Mouse (Mus musculus) myocyte (in vitro differentiated cells): ENCODE data around the gene Sco1. TPM values are rescaled to one million over a fixed set of nuclear protein-coding genes. Genes with fewer than 3 reads are reported as not detected.

Source experiments
- H3K27me3 ChIP-seq: one replicate; pipeline ENCODE4 v1.6.1; 2011; ENCODE audit not compliant: control insufficient read depth, insufficient read depth, insufficient read length
- H3K36me3 ChIP-seq: one replicate; pipeline ENCODE4 v1.6.1; 2011; ENCODE audit not compliant: control insufficient read depth, insufficient read depth
- H3K4me2 ChIP-seq: one replicate; pipeline ENCODE4 v1.6.1; 2011; ENCODE audit warnings: low read depth, control low read depth
- H3K4me3 ChIP-seq: one replicate; pipeline ENCODE4 v1.5.1; 2011; ENCODE audit warnings: mild to moderate bottlenecking, control low read depth, moderate library complexity
- H3K79me2 ChIP-seq: one replicate; pipeline ENCODE4 v1.6.1; 2011; ENCODE audit not compliant: control insufficient read depth, insufficient read depth
- H3ac ChIP-seq: one replicate; pipeline ENCODE4 v1.6.1; 2011; ENCODE audit not compliant: control insufficient read depth, insufficient read length
- CEBPB ChIP-seq: IDR thresholded peaks from 2 replicates; pipeline ENCODE4 v1.6.1; 2011; ENCODE audit warnings: mild to moderate bottlenecking, moderate library complexity; ENCODE audit not compliant: poor library complexity, insufficient read depth, severe bottlenecking
- E2F4 ChIP-seq: IDR thresholded peaks from one replicate; pipeline ENCODE4 v1.6.1; 2011; ENCODE audit warnings: mild to moderate bottlenecking, control low read depth, moderate library complexity; ENCODE audit not compliant: insufficient read depth
- MAX ChIP-seq: IDR thresholded peaks from one replicate; pipeline ENCODE4 v1.6.1; 2011; ENCODE audit warnings: low read depth, mild to moderate bottlenecking, control low read depth
- MYOD1 ChIP-seq, 3 experiments: IDR thresholded peaks; one replicate each; pipeline ENCODE4 v1.6.1; 2011; ENCODE audit warnings: control low read depth in 2 of 3, low read depth in 2 of 3, mild to moderate bottlenecking in 2 of 3, moderate library complexity in 1 of 3; ENCODE audit not compliant: insufficient read length in 2 of 3, control insufficient read depth in 1 of 3
- MYOG ChIP-seq, 3 experiments: IDR thresholded peaks; one replicate each; pipeline ENCODE4 v1.6.1; 2011; ENCODE audit warnings: control low read depth in 2 of 3, low read depth in 2 of 3, mild to moderate bottlenecking in 2 of 3; ENCODE audit not compliant: insufficient read length in 2 of 3, control insufficient read depth in 1 of 3, insufficient read depth in 1 of 3
- POLR2A ChIP-seq: IDR thresholded peaks from one replicate; pipeline ENCODE4 v1.6.1; 2011; ENCODE audit warnings: low read depth, mild to moderate bottlenecking, control low read depth, moderate library complexity; ENCODE audit not compliant: insufficient read length
- POLR2AphosphoS2 ChIP-seq: IDR thresholded peaks from one replicate; pipeline ENCODE4 v1.6.1; 2011; ENCODE audit warnings: low read depth, control low read depth; ENCODE audit not compliant: insufficient read length
- REST ChIP-seq: IDR thresholded peaks from one replicate; pipeline ENCODE4 v1.6.1; 2011; ENCODE audit warnings: mild to moderate bottlenecking, control low read depth, moderate library complexity; ENCODE audit not compliant: insufficient read depth, insufficient read length
- SRF ChIP-seq: IDR thresholded peaks from one replicate; pipeline ENCODE4 v1.6.1; 2011; ENCODE audit warnings: low read depth; ENCODE audit not compliant: control insufficient read depth, insufficient read length
- TCF12 ChIP-seq: IDR thresholded peaks from one replicate; pipeline ENCODE4 v1.6.1; 2011; ENCODE audit warnings: mild to moderate bottlenecking, control low read depth; ENCODE audit not compliant: poor library complexity, insufficient read depth, severe bottlenecking
- TCF3 ChIP-seq: IDR thresholded peaks from one replicate; pipeline ENCODE4 v1.6.1; 2011; ENCODE audit warnings: low read depth, control low read depth; ENCODE audit not compliant: insufficient read length
- USF1 ChIP-seq: IDR thresholded peaks from one replicate; pipeline ENCODE4 v1.6.1; 2011; ENCODE audit warnings: low read depth, mild to moderate bottlenecking, control low read depth, moderate library complexity
- polyA plus RNA-seq: library from polyadenylated mRNA; unstranded; fragments of >200 nt; fragmentation: generic; extraction: Trizol; gene quantifications from one replicate; pipeline ENCODE4 v1.2.1, GENCODE M21; 2012; ENCODE audit warnings: missing spikeins

The Sco1 gene
- polyA plus RNA-seq, 1 experiment, result 14.7 TPM

DNA sequence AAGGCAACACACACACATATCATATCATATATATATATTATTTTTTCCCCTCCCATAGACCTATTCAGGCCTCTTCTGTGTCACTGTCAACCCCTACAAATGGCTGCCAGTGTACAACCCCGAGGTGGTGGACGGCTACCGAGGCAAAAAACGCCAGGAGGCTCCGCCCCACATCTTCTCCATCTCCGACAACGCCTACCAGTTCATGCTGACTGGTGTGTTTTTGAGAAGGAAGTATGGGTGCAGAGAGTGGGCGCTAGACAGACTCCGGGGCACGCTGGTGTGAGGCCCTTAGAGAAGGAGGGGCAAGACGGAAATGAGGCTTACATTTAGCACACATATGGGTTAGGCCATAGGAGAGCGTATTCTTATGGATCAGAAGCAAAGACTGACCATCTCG lies 30.3 kb downstream of the Sco1 start:
- no peak for TF ChIP-seq REST
- TF ChIP-seq POLR2A, result peak; percentile 30
- TF ChIP-seq POLR2AphosphoS2, result peak; percentile 57
- TF ChIP-seq CEBPB, result no peak
- TF ChIP-seq MAX, result no peak
- no peak for TF ChIP-seq TCF12
- H3K27me3 ChIP-seq, result no peaks in the 10 kb centered on the region
- H3ac ChIP-seq, result no peak overlapping the region
- H3K4me2 ChIP-seq, result peak overlapping the region; percentile 62
- H3K4me3 ChIP-seq, result peak overlapping the region; percentile 43
- no peaks in the 10 kb centered on the region for H3K36me3 ChIP-seq
- no peaks in the 10 kb centered on the region for H3K79me2 ChIP-seq

DNA sequence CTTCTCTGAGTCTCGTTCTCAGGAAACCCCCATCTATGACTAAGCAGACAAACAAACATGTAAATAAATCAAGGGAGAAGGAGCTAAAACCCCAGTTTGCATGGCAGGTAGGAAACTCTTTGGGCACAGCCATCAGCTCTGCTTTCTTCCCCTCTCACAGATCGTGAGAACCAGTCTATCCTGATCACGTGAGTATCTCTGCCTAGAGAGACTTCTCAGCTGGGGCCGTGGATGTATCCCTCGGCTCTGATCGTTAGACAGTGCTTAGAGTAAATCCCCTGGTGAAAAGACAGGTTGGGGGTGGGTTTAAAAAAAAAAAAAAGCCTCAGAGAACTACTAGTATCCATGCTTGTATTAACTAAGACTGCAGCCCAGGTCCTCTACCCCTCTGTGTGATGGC lies 30.8 kb downstream of the Sco1 start:
- no peak for TF ChIP-seq MYOG (IDR thresholded peaks at IDR 0.05; ENCODE audit: control insufficient read depth in 1 of 3, insufficient read depth in 1 of 3, insufficient read length in 2 of 3, low read depth in 2 of 3)
- TF ChIP-seq SRF, result no peak
- no peak for TF ChIP-seq POLR2A
- no peak for TF ChIP-seq MAX
- TF ChIP-seq E2F4, result no peak
- no peak for TF ChIP-seq TCF12
- H3K4me3 ChIP-seq, result peak overlapping the region; percentile 43
- H3K4me2 ChIP-seq, result peak overlapping the region; percentile 62
- no peaks in the 10 kb centered on the region for H3K27me3 ChIP-seq
- no peaks in the 10 kb centered on the region for H3K36me3 ChIP-seq
- H3ac ChIP-seq, result no peak overlapping the region
- no peaks in the 10 kb centered on the region for H3K79me2 ChIP-seq

DNA sequence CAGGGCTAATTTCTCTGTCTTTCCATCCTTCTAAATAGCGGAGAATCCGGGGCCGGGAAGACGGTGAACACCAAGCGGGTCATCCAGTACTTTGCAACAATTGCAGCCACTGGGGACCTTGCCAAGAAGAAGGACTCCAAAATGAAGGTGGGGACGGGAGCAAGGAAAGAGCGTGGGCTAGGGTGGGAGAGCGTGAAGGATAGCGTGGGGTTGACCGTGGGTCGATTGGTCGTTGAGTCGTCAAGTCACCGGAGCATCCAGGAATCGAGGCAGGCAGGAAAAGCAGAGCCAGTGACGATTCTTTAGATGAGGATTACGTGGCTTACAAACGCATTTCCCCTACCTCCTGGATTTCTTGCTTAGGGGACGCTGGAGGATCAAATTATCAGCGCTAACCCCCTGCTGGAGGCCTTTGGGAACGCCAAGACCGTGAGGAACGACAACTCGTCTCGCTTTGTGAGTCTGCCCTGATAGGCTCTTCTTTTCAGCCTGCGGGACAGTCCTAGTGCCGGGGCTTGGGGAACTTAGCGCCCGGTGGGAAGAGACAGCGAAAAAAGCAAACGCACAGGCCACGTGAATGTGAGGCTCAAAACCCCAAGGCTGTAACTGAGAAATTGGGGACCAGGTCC lies 31.4 kb downstream of the Sco1 start:
- Histone ChIP-seq H3K27me3 (no peaks in the 10 kb centered on the region), H3K4me2 (peak overlapping the region; percentile 62), H3K4me3 (peak overlapping the region; percentile 43), H3K79me2 (no peaks in the 10 kb centered on the region), H3ac (no peak overlapping the region), H3K36me3 (no peaks in the 10 kb centered on the region)
- TF ChIP-seq POLR2A (peak; percentile 52), TCF3 (no peak), POLR2AphosphoS2 (peak; percentile 87)

DNA sequence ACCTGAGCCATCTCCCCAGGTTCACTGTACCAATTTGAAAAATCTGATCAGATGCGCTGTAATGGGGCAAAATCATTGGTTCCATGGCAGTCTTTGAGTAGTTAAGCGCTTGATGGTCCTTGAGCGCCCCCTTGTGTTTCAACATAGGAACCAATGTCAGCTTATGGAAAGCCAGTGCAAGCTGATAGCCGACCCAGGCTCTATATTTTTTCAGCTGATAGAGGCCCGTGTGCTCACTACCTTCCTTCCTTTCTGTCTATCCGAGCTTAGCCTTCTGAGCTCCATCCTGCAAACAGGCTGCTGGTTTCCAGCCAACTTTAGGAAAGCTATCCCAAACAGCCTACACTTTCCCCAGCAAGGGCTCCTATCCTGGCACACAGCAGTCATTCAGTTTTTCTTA lies 33.0 kb downstream of the Sco1 start:
- Histone ChIP-seq H3K36me3 (peaks cover 7% of the 10 kb centered on the region), H3K27me3 (no peaks in the 10 kb centered on the region), H3K4me2 (peak overlapping the region; percentile 62), H3K4me3 (no peak overlapping the region), H3K79me2 (no peaks in the 10 kb centered on the region), H3ac (no peak overlapping the region)
- no peak for TF ChIP-seq SRF
- TF ChIP-seq POLR2A, result no peak
- no peak for TF ChIP-seq USF1
- no peak for TF ChIP-seq MYOG (IDR thresholded peaks at IDR 0.05; ENCODE audit: control insufficient read depth in 1 of 3, insufficient read depth in 1 of 3, insufficient read length in 2 of 3, low read depth in 2 of 3)
- TF ChIP-seq MAX, result no peak
- no peak for TF ChIP-seq E2F4
- TF ChIP-seq MYOD1 (IDR thresholded peaks at IDR 0.05; ENCODE audit: control insufficient read depth in 1 of 3, insufficient read length in 2 of 3, low read depth in 2 of 3), result no peak
- no peak for TF ChIP-seq TCF12
- no peak for TF ChIP-seq CEBPB
- no peak for TF ChIP-seq REST
- no peak for TF ChIP-seq POLR2AphosphoS2
- no peak for TF ChIP-seq TCF3

DNA sequence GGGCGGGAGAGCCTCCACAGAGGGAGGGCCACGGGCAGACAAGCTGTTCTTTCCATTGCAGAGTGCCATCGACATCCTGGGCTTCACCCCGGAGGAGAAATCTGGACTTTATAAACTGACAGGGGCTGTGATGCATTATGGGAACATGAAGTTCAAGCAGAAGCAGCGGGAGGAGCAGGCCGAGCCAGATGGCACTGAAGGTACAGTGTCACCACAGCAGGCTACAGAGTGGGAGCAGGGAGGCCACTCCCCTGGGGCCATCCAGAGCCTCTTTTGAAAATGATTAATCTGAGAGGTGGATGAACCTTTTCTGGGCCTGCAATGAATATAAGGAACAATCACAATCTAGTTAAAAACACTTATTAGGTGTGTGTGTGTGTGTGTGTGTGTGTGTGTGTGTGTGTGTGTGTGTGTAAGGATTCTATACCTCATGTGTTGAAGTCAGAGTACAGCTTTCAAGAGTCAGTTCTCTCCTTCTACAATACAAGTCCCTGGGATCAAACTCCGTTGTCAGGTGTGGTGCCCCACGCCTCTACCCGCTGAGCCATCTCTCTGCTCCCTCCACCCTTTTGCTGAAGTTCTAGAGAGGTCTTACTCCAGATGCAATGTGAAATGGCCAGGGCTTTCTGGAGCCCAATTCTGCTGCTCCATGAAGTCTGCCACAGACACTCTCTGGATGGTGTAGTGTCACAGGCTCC lies 34.1 kb downstream of the Sco1 start:
- H3K36me3 ChIP-seq, result peaks cover 7% of the 10 kb centered on the region
- no peaks in the 10 kb centered on the region for H3K27me3 ChIP-seq
- H3K4me3 ChIP-seq, result no peak overlapping the region
- peak overlapping the region; percentile 54 for H3K4me2 ChIP-seq
- TF ChIP-seq MYOD1 (IDR thresholded peaks at IDR 0.05; ENCODE audit: control insufficient read depth in 1 of 3, insufficient read length in 2 of 3, low read depth in 2 of 3) (no peak), USF1 (no peak), SRF (no peak), POLR2A (peak; percentile 44), POLR2AphosphoS2 (no peak)
- H3K79me2 ChIP-seq, result no peaks in the 10 kb centered on the region
- H3ac ChIP-seq, result no peak overlapping the region
